Mouse (Mus musculus) brain, adult 10 weeks (tissue): ENCODE data around the gene Gm5105. TPM values are rescaled to one million over a fixed set of nuclear protein-coding genes. Genes with fewer than 3 reads are reported as not detected.

ENCODE experiments used
- polyA plus RNA-seq: library from polyadenylated mRNA; stranded (reverse); fragments of 350-450 nt; fragmentation: Illumina TruSeq; extraction: RNeasy Lipid Tissue Mini Kit (QIAGEN cat#74804); gene quantifications from one replicate; pipeline ENCODE4 v1.2.3, GENCODE M21; 2015; ENCODE audit warnings: low read depth, low replicate concordance

Gm5105 gene
- 0.62 TPM for polyA plus RNA-seq

GRCm38 (mm10) chr3:138067288-138067687, at the start of gene Gm5105:
TSS of gene Gm5105 (minus strand) at chr3:138067388.

GRCm38 (mm10) chr3:138064732-138065645, 2.2 kb downstream of the Gm5105 start, which contains the start of gene 1110002E22Rik:
TSS of gene 1110002E22Rik (plus strand) at chr3:138065052.

Other genes starting within 250 kb of the Gm5105 start
- 398 TPM for gene H2afz, start 202.9 kb downstream of the Gm5105 start, polyA plus RNA-seq
- 30.3 TPM for gene Dnajb14, start 199.7 kb downstream of the Gm5105 start, polyA plus RNA-seq
- 134 TPM for gene Lamtor3, start 148.9 kb downstream of the Gm5105 start, polyA plus RNA-seq
- gene Dapp1, start 85.8 kb downstream of the Gm5105 start, polyA plus RNA-seq = 4.3 TPM
- gene 1110002E22Rik, start 2.3 kb downstream of the Gm5105 start, polyA plus RNA-seq = 0.74 TPM
- gene Trmt10a, start 76.1 kb upstream of the Gm5105 start, polyA plus RNA-seq = 9.3 TPM
- 7.4 TPM for gene Mttp, start 77.6 kb upstream of the Gm5105 start, polyA plus RNA-seq
- not detected for gene 4930579F01Rik, start 126.4 kb upstream of the Gm5105 start, polyA plus RNA-seq
- not detected for gene Adh7, start 150.4 kb upstream of the Gm5105 start, polyA plus RNA-seq
- 0.58 TPM for gene Adh1, start 193.6 kb upstream of the Gm5105 start, polyA plus RNA-seq
- gene Adh6a, start 245.9 kb upstream of the Gm5105 start, polyA plus RNA-seq = not detected